Mouse (Mus musculus) small intestine, adult 2 months (tissue): ENCODE data around the gene Uri1.

ENCODE experiments used
- CTCF ChIP-seq: fragments of 200-500 bp; IDR thresholded peaks from 2 replicates; pipeline ENCODE4 v1.5.1; 2012; ENCODE audit warnings: low read depth, mild to moderate bottlenecking, control low read depth, inconsistent platforms, low read length, moderate library complexity, mixed read lengths; ENCODE audit not compliant: insufficient replicate concordance, insufficient read length; ENCODE audit errors: extremely low read depth
- POLR2A ChIP-seq: fragments of 200-500 bp; IDR thresholded peaks from 2 replicates; pipeline ENCODE4 v1.6.1; 2012; ENCODE audit warnings: low read depth, mild to moderate bottlenecking, control low read depth, inconsistent platforms, low read length, moderate library complexity

DNA sequence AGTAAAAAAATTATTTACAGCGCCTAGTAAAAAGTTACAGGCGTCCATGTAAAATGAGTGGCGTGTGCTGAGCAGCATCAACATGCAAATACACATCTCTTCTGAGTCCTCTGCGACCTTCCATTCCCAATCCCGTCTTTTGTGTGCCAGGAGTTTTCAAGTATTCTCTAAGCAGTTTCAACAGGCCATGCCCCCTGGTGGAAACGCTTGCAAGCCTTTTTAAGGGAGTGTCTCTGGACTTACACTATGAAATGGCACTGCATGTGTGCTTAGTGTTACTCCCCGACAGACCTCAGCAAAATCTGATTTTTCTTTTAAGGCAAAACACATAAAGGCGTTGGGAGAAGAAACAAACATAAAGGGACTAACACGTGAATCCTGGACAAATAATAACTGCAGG lies 50.8 kb downstream of the Uri1 start:
- TF ChIP-seq CTCF, result no peak
- no peak for TF ChIP-seq POLR2A
